Mouse (Mus musculus): Measurements from ENCODE around the gene Fam196a. TPM values are rescaled to one million over a fixed set of nuclear protein-coding genes. Genes with fewer than 3 reads are reported as not detected.

Gene Fam196a
- not detected for total RNA-seq (2021)
- long read RNA-seq, experiment 1, result 0 reads
- long read RNA-seq, experiment 2, result 0 reads

DNA sequence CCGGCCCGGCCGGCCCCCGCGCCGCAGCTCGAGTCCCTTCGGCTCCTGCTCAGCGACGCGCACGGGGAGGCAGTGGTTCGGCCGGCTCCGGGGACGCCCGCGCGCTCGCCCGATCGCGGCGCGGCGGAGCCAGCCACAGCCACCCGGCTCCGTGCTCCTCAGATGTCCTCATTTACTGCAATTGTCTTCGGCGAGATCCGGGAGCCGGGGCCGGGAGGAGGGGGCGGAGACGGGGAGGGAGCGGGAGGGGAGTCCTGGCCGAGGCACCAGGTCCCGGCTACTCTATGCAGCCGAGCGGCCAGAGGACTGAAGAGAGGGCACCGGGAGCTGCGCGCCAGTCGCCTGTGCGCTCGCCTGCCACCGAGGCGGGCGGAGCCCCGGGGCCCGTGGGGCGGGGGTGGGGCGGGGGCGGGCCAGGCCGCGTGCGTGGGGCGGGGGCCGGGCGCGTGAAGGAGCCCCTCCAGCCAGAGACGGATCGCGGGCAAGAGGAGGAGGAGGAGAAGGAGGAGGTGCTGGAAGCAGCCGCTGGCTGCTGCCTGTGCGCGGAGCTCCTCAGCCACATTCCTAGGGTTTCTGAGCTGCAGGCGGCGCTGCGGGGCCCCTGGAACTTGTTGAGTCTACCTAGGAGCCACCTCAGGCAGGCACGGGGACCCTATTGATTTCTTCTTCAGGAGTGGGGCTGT is at the start of gene Fam196a:
Gene Fam196a (minus strand): TSS at position 504 of the 683 bp plus-strand sequence.
- peak; percentile 9 to 22 for DNase-seq

DNA sequence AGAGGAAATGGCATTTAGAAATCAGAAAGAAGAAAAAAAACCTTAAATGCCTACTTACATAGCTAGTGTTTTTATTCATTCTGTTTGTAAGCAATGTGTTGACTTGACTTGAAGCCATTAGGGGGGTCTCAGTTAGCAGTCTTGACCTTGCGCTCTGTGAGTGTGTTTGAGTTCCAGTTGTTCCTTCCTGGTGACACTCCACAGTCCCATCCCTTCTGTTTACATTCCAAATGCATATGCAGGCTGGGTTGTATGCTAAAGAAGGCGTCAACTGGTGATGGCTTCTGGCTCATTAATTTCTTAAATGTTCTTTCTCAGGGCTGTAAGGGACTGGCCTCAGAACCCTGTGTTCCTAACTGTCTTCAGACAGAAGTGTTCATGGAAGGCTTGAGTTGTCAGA is 23.4 kb upstream of the Fam196a start:
- DNase-seq, result no peak

DNA sequence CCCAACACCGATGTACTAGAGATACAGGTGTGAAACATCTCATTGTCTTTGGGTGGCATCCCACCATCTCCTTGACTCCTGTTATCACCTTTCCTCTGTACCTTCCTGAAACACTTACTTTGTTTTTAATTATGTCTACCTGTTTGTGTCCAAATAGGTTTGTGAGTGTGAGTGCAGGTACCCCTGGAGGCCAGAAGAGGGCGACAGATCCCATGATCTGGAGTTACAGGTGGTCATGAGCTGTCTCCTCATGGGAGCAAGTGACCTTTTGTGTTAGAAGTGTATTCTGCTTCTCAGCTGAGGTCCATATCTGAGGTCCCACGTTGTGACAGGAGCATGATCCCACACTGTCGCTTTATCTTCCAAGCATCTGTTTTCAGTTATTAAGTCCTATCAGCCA is 22.6 kb upstream of the Fam196a start:
- no peak for DNase-seq

DNA sequence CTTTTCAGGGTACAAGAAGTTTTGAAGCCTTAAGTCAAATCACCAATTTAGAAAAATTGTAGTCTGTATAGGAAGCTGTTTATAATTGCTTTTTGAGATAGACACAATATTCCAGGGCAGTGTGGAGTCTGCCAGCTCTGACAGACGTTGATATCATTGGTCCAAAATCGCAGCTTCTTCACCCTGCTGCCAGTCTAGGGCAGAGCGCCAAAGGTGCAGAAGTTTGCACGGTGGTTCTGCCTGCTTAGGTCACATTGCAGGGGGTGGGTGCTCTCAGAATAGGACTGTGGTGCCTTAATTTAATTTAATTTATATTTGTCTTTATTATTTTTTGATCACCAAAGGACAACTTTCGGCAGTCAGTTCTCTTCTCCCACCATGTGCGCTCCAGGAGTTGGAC is 20.9 kb upstream of the Fam196a start:
- no peak for DNase-seq

DNA sequence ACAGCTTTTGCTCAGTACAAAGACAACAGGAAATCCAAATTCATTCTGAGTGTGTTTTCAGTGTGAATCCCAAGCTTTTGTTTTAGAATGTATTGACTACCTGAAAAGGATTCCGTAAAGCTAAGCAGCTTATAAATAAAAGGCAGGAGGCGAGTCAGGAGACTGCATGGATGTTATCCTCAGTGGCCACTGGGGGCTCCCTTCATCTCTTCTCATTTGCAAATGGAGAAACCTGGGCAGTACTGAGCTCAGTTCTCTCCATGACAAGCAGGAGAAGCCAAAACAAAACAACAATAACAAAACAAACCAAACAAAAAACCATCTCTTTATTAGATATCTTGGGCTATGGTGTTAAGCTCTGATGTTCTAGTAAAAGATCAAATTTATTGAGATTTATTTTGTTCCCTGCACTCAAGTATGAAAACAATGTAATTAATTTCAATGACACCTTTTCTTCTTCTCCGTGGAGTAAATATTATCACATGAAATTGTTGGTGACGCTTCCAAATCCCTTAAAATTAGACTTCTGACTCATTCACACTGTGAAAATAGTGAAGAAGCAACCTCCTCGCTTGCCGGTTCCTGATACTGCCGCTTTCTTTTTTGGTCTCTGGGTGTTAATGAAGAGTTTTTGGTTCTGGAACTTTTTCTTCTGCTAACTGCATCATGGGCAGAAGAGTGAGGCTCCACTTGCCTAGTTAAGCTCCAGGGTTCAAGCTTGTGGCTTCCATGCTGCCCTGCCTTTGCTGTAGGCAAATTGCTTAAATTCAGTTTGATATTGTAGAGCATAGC is 7.9 kb upstream of the Fam196a start:
- no peak for DNase-seq

DNA sequence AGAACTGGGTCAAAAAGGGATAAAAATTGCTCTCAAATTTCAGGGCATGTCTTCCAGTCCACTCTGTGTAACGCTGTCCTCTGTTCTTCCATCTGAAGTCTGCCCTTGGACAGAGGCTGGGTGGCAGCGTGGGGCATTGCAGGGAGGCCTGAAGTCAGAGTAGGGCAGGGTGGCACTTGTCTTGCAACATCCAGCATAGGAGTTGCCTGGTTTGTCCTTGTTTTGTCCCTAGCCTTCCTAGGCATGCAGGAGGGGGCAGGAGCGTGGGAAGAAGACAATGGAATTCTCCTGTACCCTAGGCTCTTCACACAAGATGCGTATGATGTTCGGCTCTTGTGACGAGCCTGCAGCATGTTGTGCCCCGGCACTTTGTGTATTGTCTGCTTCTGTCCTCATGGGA is 5.5 kb upstream of the Fam196a start:
- no peak for DNase-seq

DNA sequence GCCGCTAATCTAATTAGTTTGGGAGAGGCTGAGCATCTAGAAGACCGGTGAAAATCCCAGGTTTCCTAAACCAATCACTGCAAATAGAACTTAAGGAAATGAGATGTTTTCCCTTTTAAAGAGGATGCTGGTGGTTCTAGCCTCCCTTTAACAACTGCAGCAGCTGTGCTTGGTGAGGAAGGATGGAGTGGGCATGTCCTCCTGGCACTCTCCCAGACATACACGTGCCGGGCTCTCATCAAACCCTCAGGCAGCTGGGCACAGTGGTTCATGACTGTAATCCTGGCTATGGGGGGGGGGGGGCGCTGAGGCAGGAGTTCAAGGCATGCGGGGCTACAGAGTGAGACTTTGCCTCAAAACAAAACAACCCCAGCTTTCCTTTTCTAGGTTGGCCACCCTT is 4.8 kb upstream of the Fam196a start:
- no peak for DNase-seq

DNA sequence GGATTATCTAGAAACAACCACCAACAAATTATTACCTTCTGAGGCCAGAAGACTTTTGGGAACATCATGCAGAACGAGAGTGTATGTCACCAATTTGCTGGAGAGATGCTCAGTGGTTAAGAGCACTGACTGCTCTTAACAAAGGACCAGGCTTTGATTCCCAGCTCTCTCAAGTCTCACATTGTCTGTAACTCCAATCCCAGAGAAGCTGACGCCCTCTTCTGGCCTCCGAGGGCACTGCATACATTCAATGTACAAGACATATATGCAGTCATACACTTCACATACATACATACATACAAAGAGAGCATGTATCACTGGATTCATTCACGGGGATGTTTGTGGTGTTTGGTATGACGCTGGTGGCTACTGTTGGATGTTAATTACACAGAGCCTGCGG is 3.7 kb upstream of the Fam196a start:
- DNase-seq, result no peak

DNA sequence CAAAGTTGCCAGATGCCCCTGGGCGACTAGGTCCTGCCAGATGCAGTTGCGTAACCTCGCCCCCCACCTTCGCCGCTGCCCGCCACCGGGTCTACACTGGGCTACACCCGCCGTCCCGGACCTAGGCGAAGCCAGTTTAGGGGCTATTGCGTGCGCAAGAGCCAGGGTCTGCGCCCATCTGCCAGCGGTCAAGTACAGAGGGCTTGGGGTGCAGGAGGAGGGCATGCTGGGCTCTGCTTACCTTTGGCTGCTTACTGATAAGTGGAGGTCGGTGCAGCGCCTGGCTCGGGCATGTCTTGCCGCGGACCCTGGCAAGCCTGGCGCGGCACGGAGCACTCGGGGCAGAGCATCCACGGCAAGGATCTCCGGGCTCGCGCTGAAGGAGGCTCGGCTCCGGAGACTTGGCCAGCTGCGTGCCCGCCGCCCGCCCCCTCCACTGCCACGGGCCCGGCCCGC is 731 bp downstream of the Fam196a start:
- DNase-seq, result peak in 1 of 2 experiments; percentile 10

DNA sequence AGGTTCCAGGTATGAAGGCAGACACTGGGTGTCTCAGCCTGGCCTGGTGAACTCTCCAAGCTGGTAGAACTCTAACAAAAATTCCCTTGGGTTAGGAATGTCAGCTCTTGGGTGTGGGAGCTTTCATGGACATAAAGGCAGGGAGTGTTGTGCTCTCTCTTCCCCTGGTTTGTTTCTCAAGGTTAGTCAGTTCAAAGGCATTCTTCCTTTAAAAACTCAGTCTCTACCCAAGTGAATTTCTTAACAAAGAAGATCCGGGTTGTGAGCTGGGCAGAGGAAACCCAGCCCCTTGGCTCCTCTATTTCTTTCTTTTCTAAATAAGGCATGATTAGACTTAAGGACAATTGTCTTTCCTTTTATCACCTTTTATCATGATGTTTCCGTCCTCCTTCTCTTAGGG is 6.3 kb downstream of the Fam196a start:
- no peak for DNase-seq

DNA sequence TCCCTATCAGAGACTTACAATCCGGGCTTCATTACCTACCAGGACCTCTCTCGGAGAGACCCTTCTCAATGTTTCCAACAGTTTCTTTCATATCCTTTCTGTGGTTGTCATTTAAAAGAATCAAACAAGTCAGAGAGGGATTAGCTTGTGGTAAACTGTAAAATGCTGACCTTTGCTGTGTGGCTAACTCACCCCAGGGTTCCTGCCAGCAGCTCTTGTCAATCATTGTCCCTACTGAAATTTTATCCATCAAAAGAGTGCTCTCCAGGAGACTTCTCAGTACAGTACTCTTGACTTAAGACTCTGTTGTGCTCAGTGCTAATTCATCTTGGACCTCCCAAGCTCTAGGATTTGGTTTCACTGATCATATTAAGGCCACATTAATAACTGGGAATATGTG is 36.2 kb downstream of the Fam196a start:
- no peak for DNase-seq

DNA sequence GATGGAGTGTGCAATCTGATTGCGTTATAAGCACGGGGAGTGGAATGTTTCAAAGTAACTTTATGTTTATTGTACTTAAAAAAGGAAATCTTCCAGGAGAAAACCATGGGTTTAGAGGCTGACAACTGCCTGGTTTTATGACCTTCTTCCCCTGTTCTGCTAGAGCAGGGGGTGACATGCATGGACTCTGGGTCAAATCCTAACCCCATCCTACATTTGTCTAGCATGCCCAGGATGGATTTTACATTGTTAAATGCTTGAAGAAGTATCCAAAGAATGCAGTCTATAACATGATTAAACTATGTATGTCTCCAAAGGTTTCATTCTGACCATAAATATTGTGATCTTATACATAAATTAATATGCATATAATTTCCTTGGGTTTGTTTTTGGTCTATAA is 38.8 kb downstream of the Fam196a start:
- DNase-seq, result no peak

DNA sequence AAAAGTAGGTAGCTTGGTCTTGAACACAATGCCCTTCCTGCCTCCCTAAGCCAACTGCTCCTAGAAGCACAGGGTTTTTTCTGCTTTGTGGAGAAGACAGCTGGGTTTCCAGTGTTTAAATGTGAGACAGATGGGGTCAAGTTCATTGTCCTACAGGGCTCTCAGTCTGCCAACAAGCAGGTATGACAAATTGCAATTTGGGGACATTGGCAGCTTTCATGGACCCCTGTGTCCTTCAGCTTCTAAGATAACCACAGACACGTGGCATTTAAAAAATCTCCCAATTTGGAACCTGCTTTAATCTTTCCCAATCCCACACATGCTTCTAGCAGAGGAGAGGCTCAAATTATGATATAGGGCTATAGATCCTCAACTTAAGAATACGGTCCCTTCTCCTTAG is 43.6 kb downstream of the Fam196a start:
- no peak for DNase-seq

DNA sequence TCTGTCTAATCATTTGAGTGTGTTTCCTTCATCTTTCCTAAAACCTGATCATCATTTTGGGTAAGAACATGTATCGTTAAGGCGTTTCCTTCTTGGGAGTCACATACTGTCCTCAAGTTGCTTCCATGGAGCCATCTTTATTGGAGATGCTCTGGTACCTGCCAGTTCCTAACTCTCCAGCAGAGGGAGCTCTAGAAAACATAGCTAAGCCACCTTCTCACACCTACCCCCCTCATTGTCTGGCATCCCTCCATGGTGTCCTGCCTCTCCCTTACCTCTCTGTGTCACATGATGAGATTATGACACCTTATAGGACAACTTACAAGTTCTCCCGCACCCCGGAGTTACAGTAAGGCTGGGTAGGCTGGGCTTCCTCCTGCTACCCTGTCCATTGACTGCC is 45.3 kb downstream of the Fam196a start:
- peak in 1 of 2 experiments; percentile 21 for DNase-seq

DNA sequence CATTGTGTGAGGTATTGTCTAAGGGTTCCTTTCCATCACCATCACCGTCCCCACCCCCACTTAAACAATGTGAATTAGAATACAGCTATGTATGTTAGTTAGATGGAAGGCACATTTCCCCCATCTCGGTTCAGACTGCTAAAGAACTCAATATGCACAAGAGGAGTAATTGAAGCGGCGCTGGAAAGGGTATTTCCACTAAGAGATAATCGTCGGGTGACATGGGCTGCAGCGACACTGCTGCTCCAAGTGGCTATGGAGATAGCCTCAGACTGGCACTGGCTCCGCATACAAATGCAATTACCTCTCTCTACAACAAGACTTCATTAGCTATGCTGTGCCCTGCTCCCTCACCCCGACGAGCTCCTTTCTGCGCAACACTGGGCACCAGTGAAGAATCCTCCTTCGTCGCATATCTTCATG is 45.8 kb downstream of the Fam196a start:
- DNase-seq, result no peak

DNA sequence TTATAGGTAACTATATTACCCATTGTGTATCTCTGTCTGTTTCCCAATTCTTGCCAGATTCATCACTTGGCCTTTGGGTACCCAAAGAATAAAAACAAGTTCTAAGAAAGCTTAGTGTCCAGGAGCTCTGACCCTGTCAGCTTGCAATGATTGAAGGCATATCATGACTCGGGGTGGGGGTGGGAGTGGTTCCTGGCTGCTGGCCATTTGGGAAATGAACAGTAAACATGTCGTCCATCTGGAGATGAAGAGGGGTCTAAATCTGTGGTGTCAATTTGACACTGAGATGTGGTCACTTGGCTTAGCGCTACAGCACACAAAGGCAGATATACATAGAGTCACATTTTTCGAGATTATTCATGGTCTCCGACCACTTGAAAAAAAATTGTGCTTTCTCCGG is 54.7 kb downstream of the Fam196a start:
- no peak for DNase-seq

DNA sequence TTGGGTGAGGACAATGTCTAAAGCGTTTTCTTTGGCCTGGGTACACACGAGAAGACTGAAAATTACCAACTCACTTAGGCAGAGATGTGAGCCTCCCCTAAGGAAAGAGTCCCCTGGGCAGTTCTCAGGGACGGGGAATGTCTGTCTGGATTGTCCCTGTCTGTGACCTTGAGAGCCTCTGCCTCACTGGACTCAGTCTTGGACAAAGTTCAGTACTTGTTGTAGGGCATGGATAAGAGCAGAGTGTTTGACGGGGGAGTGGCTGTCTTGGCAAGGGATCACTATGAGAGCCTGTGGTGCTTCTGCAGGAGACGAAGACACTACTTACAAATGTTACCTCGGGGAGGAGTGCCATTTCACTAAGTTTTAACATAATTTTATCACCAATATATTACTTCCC is 57.8 kb downstream of the Fam196a start:
- DNase-seq, result peak; percentile 48 to 66

DNA sequence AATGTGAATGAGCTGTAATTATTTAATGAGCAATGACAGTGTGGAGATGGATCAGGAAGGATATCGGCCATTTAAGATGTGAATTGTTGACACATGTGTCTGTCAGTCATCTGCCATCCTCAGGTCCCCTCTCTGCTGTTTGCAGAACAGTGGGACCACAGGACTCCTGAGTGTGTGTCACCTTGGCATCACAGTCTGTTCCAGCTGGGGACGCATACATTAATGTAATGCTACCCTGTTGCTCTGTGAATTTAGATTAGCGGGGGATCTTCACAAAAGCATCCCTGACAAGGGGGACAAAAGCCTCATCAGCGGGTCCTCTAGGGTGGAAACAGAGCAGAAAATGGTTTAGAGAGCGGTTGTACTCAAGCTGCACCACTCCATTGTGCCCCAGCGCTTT is 59.2 kb downstream of the Fam196a start:
- DNase-seq, result no peak

DNA sequence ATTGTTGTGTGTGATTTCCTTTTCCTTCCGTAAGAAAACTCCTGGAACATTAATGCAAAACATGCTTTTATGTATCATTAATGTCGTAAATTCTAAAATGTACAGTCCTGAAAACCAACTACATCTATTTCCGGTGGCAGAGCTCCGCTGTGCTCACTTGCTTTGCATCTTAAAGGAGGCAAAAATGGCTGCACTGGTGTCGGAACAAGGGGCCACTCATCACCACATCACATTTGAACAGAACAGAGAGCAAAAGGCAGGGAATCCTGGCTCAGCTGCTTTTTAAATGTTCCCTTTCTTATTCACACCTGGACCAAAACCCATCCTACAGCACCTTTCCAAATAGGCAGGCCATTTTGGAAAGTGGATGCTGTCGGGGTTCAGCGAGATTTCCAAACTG is 65.2 kb downstream of the Fam196a start:
- no peak for DNase-seq

DNA sequence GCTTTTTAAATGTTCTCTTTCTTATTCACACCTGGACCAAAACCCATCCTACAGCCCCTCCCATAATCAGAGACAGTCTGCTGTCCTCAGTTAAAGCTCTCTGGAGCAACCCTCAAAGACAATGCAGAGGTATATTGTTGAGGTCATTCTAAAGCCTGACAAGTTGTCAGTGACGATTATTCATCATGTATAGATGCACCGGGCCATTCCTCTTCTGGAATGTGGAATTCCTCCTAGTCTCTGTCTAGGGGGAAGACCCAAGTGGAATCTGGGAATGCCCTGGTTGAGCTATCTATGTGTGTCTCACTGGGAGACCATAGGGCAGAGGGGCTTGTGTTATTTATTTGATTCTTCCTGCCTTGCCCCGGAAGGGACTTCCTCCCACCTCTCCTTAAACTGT is 65.7 kb downstream of the Fam196a start:
- no peak for DNase-seq

DNA sequence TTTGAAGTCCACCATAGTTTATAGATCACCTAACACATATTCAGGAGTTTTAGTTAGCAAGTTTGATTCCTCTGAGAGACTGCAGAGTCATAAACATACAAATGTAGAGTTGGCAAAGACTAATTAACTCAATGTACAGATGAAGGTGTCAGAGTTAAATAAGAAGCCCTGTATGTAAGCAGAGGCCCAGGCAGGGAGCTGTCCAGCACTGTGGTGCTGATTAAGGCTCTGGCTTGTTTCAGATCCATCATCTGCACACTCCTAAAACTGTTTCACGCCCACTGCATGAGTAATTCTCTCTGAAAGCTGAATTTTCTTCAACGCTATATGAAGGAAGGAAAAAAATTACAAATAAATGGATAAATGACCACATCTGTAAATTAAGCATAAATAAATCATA is 74.1 kb downstream of the Fam196a start:
- peak; percentile 10 to 61 for DNase-seq

DNA sequence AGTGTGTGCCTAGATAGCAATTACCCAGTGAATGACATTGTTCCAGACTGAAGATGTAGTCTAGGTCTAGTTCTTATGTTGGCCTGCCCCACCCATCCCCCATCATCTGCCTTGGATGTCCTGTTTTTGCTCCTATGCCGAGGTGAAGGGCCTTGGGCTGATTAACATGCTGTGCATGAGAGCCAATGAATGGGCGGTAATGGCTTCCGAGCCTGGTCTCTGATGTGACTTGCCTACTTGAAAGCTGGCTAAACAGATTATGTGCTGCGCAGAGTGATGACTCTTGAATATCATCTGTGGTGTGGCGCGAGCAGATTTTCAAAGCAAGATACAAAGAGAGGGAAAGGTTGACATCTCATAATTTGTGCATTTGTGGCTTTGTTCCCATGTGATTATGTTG is 76.2 kb downstream of the Fam196a start:
- DNase-seq, result no peak

DNA sequence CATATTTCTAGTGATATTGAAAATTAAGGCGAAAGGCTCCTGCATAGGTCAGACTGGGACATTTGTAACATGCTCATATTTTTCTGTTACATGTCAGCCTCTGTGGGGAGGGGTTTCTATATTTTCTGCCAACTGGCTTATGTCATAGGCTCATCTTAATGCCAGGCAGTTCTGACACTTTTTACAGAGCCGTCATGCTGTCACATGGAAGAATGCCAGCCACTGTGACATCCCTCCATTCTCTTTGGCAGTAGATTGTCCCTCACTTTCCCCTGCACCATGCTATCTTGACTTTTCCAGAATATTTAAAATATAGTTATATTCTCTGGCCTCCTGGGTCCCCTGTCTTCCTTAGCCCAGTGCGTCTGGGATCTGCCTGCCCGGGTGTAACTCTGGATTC is 95.5 kb downstream of the Fam196a start:
- no peak for DNase-seq

DNA sequence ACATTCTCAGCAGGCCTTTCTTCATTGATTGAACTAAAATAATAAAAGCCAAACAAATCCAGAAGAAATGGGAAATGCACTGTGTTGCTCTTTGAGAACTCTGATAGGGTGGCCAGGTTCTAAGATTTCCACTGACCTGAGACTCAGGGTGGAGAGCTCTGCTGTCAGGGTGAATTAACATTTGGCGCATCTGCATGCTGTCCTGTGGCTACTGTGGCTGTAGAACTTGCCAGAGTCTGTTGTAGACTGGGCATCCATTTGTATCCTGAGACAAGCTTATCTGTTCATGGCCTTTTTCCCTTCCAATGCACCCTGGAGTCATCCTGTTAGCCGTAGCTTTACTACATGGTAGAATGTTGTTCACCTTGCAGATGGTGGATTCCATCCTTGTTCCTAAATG is 98.2 kb downstream of the Fam196a start:
- DNase-seq, result no peak
